Mouse (Mus musculus): ENCODE results near the gene Rho.

Rho gene

GRCm38 (mm10) chr6:115915601-115916445 is 15.7 kb upstream of the Rho start:
- no peak for DNase-seq (ENCODE audit: low spot score in 2 of 2)

GRCm38 (mm10) chr6:115916611-115917010 is 14.9 kb upstream of the Rho start:
- no peak for DNase-seq (ENCODE audit: low spot score in 2 of 2)

GRCm38 (mm10) chr6:115918615-115919014 is 12.9 kb upstream of the Rho start:
- no peak for DNase-seq (ENCODE audit: low spot score in 2 of 2)

- no peak for DNase-seq (ENCODE audit: low spot score in 2 of 2)
Measured at GRCm38 (mm10) chr6:115919876-115920275, 11.7 kb upstream of the Rho start.

GRCm38 (mm10) chr6:115924829-115925228 is 6.7 kb upstream of the Rho start:
- no peak for DNase-seq (ENCODE audit: low spot score in 2 of 2)

GRCm38 (mm10) chr6:115926416-115926815 is 5.1 kb upstream of the Rho start:
- DNase-seq (ENCODE audit: low spot score in 2 of 2) = no peak

- DNase-seq (ENCODE audit: low spot score in 2 of 2) = no peak
Measured at GRCm38 (mm10) chr6:115927292-115928242, 4.0 kb upstream of the Rho start.

GRCm38 (mm10) chr6:115930018-115930417 is 1.5 kb upstream of the Rho start:
- no peak for DNase-seq (ENCODE audit: low spot score in 2 of 2)

GRCm38 (mm10) chr6:115932391-115932790 is 843 bp downstream of the Rho start:
- DNase-seq (ENCODE audit: low spot score in 2 of 2) = no peak

- no peak for DNase-seq (ENCODE audit: low spot score in 2 of 2)
Measured at GRCm38 (mm10) chr6:115935544-115935943, 4.0 kb downstream of the Rho start.

- no peak for DNase-seq (ENCODE audit: low spot score in 2 of 2)
Measured at GRCm38 (mm10) chr6:115938011-115938410, 6.5 kb downstream of the Rho start.

- DNase-seq (ENCODE audit: low spot score in 2 of 2) = no peak
Measured at GRCm38 (mm10) chr6:115938798-115939197, 7.2 kb downstream of the Rho start.

- no peak for DNase-seq (ENCODE audit: low spot score in 2 of 2)
Measured at GRCm38 (mm10) chr6:115940603-115941002, 9.1 kb downstream of the Rho start.

- no peak for DNase-seq (ENCODE audit: low spot score in 2 of 2)
Measured at GRCm38 (mm10) chr6:115941128-115941527, 9.6 kb downstream of the Rho start.

- DNase-seq (ENCODE audit: low spot score in 2 of 2) = no peak
Measured at GRCm38 (mm10) chr6:115943498-115944427, 12.2 kb downstream of the Rho start.

- DNase-seq (ENCODE audit: low spot score in 2 of 2) = no peak
Measured at GRCm38 (mm10) chr6:115944638-115945037, 13.1 kb downstream of the Rho start, which contains the start of gene H1foo. H1foo (plus strand) TSS chr6:115944938.

GRCm38 (mm10) chr6:115945633-115946032 is 14.1 kb downstream of the Rho start:
- DNase-seq (ENCODE audit: low spot score in 2 of 2) = no peak

GRCm38 (mm10) chr6:115946389-115946788 is 14.8 kb downstream of the Rho start:
- DNase-seq (ENCODE audit: low spot score in 2 of 2) = no peak

GRCm38 (mm10) chr6:115954506-115955074 is 23.0 kb downstream of the Rho start:
- DNase-seq (ENCODE audit: low spot score in 2 of 2) = no peak

GRCm38 (mm10) chr6:115955169-115955568 is 23.6 kb downstream of the Rho start:
- no peak for DNase-seq (ENCODE audit: low spot score in 2 of 2)

GRCm38 (mm10) chr6:115955664-115956063 is 24.1 kb downstream of the Rho start:
- no peak for DNase-seq (ENCODE audit: low spot score in 2 of 2)
